Mouse (Mus musculus) C2C12 (cell line): ENCODE measurements around the gene Smco3. TPM values are rescaled to one million over a fixed set of nuclear protein-coding genes. Genes with fewer than 3 reads are reported as not detected.

Source experiments
- H3K27me3 ChIP-seq: one replicate; pipeline ENCODE4 v1.6.1; 2011; ENCODE audit not compliant: control insufficient read depth, insufficient read depth, insufficient read length
- H3K36me3 ChIP-seq: one replicate; pipeline ENCODE4 v1.6.1; 2011; ENCODE audit not compliant: control insufficient read depth, insufficient read depth
- H3K4me3 ChIP-seq: one replicate; pipeline ENCODE4 v1.5.1; 2011; ENCODE audit warnings: mild to moderate bottlenecking, control low read depth; ENCODE audit not compliant: poor library complexity, insufficient read depth, severe bottlenecking
- H3K79me2 ChIP-seq: one replicate; pipeline ENCODE4 v1.6.1; 2011; ENCODE audit not compliant: control insufficient read depth, insufficient read depth
- H3K79me3 ChIP-seq: one replicate; pipeline ENCODE4 v1.6.1; 2011; ENCODE audit warnings: low read depth, control low read depth
- H3ac ChIP-seq: one replicate; pipeline ENCODE3; 2011; ENCODE audit warnings: low read depth; ENCODE audit not compliant: control insufficient read depth, insufficient read length
- CEBPB ChIP-seq: IDR thresholded peaks from one replicate; pipeline ENCODE4 v1.6.1; 2011; ENCODE audit warnings: low read depth, mild to moderate bottlenecking, control low read depth, moderate library complexity
- CTCF ChIP-seq: IDR thresholded peaks from one replicate; pipeline ENCODE4 v1.5.1; 2011; ENCODE audit not compliant: control insufficient read depth, insufficient read depth, insufficient read length
- FOSL1 ChIP-seq: IDR thresholded peaks from one replicate; pipeline ENCODE4 v1.8.0; 2011; ENCODE audit warnings: mild to moderate bottlenecking, low read length; ENCODE audit not compliant: poor library complexity, insufficient read depth, severe bottlenecking
- MAX ChIP-seq: IDR thresholded peaks from one replicate; pipeline ENCODE4 v1.6.1; 2011; ENCODE audit warnings: mild to moderate bottlenecking, control low read depth
- MYOD1 ChIP-seq: IDR thresholded peaks from one replicate; pipeline ENCODE4 v1.6.1; 2011; ENCODE audit warnings: low read depth; ENCODE audit not compliant: control insufficient read depth, insufficient read length
- MYOG ChIP-seq: IDR thresholded peaks from one replicate; pipeline ENCODE4 v1.6.1; 2011; ENCODE audit not compliant: control insufficient read depth, insufficient read length; ENCODE audit errors: extremely low read depth
- USF1 ChIP-seq: IDR thresholded peaks from one replicate; pipeline ENCODE4 v1.6.1; 2011; ENCODE audit warnings: low read depth, mild to moderate bottlenecking, control low read depth, moderate library complexity
- polyA plus RNA-seq: library from polyadenylated mRNA; unstranded; fragments of >200 nt; fragmentation: generic; extraction: Trizol; gene quantifications from one replicate; pipeline ENCODE4 v1.2.1, GENCODE M21; 2012; ENCODE audit warnings: missing spikeins

Gene Smco3
- polyA plus RNA-seq, 1 experiment: 0.11 TPM

DNA sequence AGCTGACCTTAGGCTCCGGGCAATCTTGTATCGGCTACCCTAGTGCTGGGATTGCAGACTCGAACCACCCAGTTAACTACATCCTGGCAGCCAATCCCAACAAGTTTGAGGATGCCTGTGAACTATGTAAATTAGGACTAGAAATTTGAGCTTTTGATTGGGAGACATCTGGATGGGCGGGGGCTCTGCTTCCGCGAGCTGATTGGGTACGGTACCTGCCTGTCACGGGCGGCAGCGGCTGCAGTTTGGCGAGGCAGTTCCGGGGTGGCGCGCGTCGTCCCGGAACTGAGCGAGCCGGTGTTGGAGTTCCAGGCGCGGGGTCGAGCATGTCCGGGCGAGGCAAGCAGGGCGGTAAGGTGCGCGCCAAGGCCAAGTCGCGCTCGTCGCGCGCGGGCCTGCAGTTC lies 27.2 kb downstream of the Smco3 start, which contains the start of gene H2afj:
Gene H2afj (plus strand): TSS at position 231 of the 404 bp plus-strand sequence.
- Histone ChIP-seq H3K27me3 (no peaks in the 10 kb centered on the region), H3ac (peak within 1 kb of the TSS; percentile 87), H3K36me3 (peaks cover 30% of the 10 kb centered on the region), H3K4me3 (peak within 1 kb of the TSS; percentile 64), H3K79me3 (peaks cover 18% of the 10 kb centered on the region), H3K79me2 (peaks cover 33% of the 10 kb centered on the region)
- TF ChIP-seq CTCF: no peak
- TF ChIP-seq FOSL1: no peak
- TF ChIP-seq CEBPB: no peak
- no peak for TF ChIP-seq MAX
- TF ChIP-seq MYOD1: no peak
- TF ChIP-seq USF1: no peak
- TF ChIP-seq MYOG: no peak

DNA sequence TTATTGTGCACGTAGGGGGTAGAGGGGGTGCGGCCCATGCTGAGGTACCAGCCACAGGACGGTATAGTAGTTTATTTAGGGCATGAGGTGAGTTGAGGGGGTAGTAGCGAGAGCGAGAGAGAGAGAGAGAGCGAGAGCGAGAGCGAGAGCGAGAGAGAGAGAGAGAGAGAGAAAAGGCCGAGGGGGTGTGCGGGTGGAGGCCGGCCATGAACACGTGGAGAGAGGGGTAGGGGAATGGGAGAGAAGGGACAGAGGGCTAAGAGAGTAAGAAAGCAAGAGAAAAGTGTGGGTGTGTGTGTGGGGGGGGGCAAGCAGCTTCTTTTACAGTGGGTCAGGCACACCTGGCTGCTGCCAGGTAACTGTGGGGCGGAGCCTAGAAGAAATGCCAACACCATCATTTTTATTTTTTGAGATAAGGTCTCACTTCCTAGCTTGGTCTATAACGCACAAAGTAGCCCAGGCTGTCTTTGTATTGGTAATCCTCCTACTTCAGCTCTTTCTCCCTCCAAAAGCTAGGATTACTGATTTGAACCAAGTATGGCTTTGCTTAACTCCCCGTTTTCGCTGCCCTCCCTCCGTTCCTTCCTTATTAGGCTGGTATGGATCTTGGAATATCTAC lies 27.7 kb downstream of the Smco3 start:
- no peak overlapping the region for H3K4me3 ChIP-seq
- TF ChIP-seq MAX (no peak), FOSL1 (no peak), CTCF (no peak), USF1 (no peak), MYOD1 (no peak), MYOG (no peak), CEBPB (no peak)
- H3K27me3 ChIP-seq: no peaks in the 10 kb centered on the region
- H3K79me3 ChIP-seq: peaks cover 18% of the 10 kb centered on the region
- peaks cover 24% of the 10 kb centered on the region for H3K36me3 ChIP-seq
- H3K79me2 ChIP-seq: peaks cover 33% of the 10 kb centered on the region
- peak overlapping the region; percentile 24 for H3ac ChIP-seq

GRCm38 (mm10) chr6:136806819-136807218 lies 28.4 kb downstream of the Smco3 start:
- Histone ChIP-seq H3K36me3 (peaks cover 18% of the 10 kb centered on the region), H3K4me3 (no peak overlapping the region), H3K79me3 (peaks cover 18% of the 10 kb centered on the region), H3K27me3 (no peaks in the 10 kb centered on the region), H3K79me2 (peaks cover 33% of the 10 kb centered on the region), H3ac (no peak overlapping the region)
- no peak for TF ChIP-seq FOSL1
- no peak for TF ChIP-seq CEBPB
- TF ChIP-seq CTCF: no peak
- TF ChIP-seq MYOD1: no peak

GRCm38 (mm10) chr6:136805409-136805775 lies 29.9 kb downstream of the Smco3 start:
- Histone ChIP-seq H3ac (no peak overlapping the region), H3K36me3 (peaks cover 8% of the 10 kb centered on the region), H3K79me2 (peaks cover 23% of the 10 kb centered on the region), H3K27me3 (no peaks in the 10 kb centered on the region), H3K79me3 (peaks cover 17% of the 10 kb centered on the region), H3K4me3 (no peak overlapping the region)
- TF ChIP-seq CEBPB (no peak), CTCF (no peak), MAX (no peak), MYOD1 (no peak), MYOG (no peak), USF1 (no peak), FOSL1 (no peak)

- Histone ChIP-seq H3K4me3 (no peak overlapping the region), H3K79me2 (peaks cover 17% of the 10 kb centered on the region), H3K27me3 (no peaks in the 10 kb centered on the region), H3K36me3 (peaks cover 3% of the 10 kb centered on the region), H3ac (no peak overlapping the region), H3K79me3 (peaks cover 11% of the 10 kb centered on the region)
- TF ChIP-seq CEBPB: no peak
- no peak for TF ChIP-seq USF1
- no peak for TF ChIP-seq CTCF
- no peak for TF ChIP-seq MAX
- no peak for TF ChIP-seq FOSL1
- TF ChIP-seq MYOG: no peak
- no peak for TF ChIP-seq MYOD1
Observed at GRCm38 (mm10) chr6:136804705-136805408, 30.4 kb downstream of the Smco3 start.
